Mouse (Mus musculus): ENCODE data around the gene Vmn2r35.
"Not testable (repeated sequence)": the region's sequence is repeated elsewhere in the genome, so short reads cannot be mapped to it uniquely, and the experiment has no call there.

Gene Vmn2r35

DNA sequence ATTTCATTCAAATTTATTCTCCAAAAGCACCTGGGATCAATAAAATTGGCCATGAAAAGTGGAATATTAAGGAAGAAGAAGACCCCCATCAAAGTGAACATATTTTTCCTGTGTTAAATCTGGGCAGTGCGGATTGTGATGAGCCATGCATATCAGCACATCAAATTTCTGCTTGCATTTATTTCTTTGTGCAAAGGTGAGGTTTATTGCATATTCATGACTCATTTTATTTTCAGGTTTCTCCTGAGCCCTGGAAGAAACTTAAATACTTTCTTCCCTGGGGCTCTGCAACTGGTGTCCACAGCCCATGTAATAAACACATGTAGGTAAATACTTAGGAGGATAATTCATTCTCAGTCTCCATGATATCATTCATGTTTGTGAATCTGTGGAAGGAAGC is at the start of gene Vmn2r35:
Gene Vmn2r35, minus strand, starts transcription at position 101 of the 400 bp plus-strand sequence.
- DNase-seq: not testable (repeated sequence)

DNA sequence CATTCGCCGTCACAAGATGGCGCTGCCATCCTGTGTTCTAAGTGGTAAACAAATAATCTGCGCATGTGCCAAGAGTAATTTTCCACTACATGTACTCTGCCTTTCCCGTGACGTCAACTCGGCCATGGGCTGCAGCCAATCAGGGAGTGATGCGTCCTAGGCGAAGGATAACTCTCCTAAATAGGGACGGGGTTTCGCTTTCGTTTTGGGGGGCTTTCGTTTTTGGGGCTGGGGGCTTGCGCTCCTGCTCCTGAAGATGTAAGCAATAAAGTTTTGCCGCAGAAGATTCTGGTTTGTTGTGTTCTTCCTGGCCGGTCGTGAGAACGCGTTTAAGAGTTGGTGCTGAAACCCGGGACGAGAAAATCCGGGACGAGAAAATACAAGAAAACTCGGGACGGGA is 25.5 kb downstream of the Vmn2r35 start:
- not testable (repeated sequence) for DNase-seq
